Mouse (Mus musculus) embryo, embryonic 9.5 days (tissue): Measurements from ENCODE around the gene Hpd.
A peak's percentile ranks its signal among the peaks of the same experiment; 100 is the strongest.

Experiments
- DNase-seq: peaks from one replicate; pipeline ENCODE4 v3.0.0-alpha.2; 2017; ENCODE audit errors: extremely low spot score

Hpd gene

GRCm38 (mm10) chr5:123148073-123148722 lies 34.3 kb downstream of the Hpd start:
- no peak for DNase-seq

- DNase-seq = no peak
Measured at GRCm38 (mm10) chr5:123147569-123147968, 35.0 kb downstream of the Hpd start.

- DNase-seq = no peak
Measured at GRCm38 (mm10) chr5:123146357-123146756, 36.2 kb downstream of the Hpd start.

- DNase-seq = no peak
Measured at GRCm38 (mm10) chr5:123144746-123145590, 37.6 kb downstream of the Hpd start.

GRCm38 (mm10) chr5:123143971-123144745 lies 38.4 kb downstream of the Hpd start:
- no peak for DNase-seq

GRCm38 (mm10) chr5:123143251-123143970 lies 39.1 kb downstream of the Hpd start:
- DNase-seq = peak; percentile 64

GRCm38 (mm10) chr5:123142161-123143157 lies 40.1 kb downstream of the Hpd start, which contains the start of gene Setd1b:
Gene Setd1b, plus strand, starts transcription at chr5:123142193.
- peak; percentile 79 for DNase-seq

GRCm38 (mm10) chr5:123141555-123142160 lies 40.9 kb downstream of the Hpd start:
- peak; percentile 81 for DNase-seq

GRCm38 (mm10) chr5:123140694-123141554 lies 41.6 kb downstream of the Hpd start:
- peak; percentile 92 for DNase-seq

GRCm38 (mm10) chr5:123139722-123140627 lies 42.6 kb downstream of the Hpd start:
- peak; percentile 66 for DNase-seq

GRCm38 (mm10) chr5:123138953-123139721 lies 43.4 kb downstream of the Hpd start:
- DNase-seq = peak; percentile 83

- DNase-seq = peak; percentile 95
Measured at GRCm38 (mm10) chr5:123138230-123138911, 44.2 kb downstream of the Hpd start.

- DNase-seq = no peak
Measured at GRCm38 (mm10) chr5:123137910-123138229, 44.7 kb downstream of the Hpd start.

GRCm38 (mm10) chr5:123137044-123137909 lies 45.2 kb downstream of the Hpd start:
- peak; percentile 84 for DNase-seq

GRCm38 (mm10) chr5:123136361-123137043 lies 46.0 kb downstream of the Hpd start:
- DNase-seq = peak; percentile 81
